Mouse (Mus musculus) CD4-positive helper T cell, adult 2 months (primary cell): ENCODE results near the gene Spata18.

Source experiments
- DNase-seq: peaks from one replicate; pipeline ENCODE4 v3.0.0-alpha.2; 2012; ENCODE audit warnings: low read depth, missing footprints, low spot score

The Spata18 gene

GRCm38 (mm10) chr5:73651061-73651854 lies at the start of gene Spata18:
Spata18 (plus strand) TSS chr5:73651379.
- DNase-seq: peak; percentile 25

GRCm38 (mm10) chr5:73602865-73603264 lies 48.3 kb upstream of the Spata18 start:
- DNase-seq: no peak

GRCm38 (mm10) chr5:73604542-73604941 lies 46.6 kb upstream of the Spata18 start:
- DNase-seq: no peak

- DNase-seq: no peak
Measured at GRCm38 (mm10) chr5:73604964-73605363, 46.2 kb upstream of the Spata18 start.

GRCm38 (mm10) chr5:73611071-73611470 lies 40.1 kb upstream of the Spata18 start:
- no peak for DNase-seq

- no peak for DNase-seq
Measured at GRCm38 (mm10) chr5:73613296-73613695, 37.9 kb upstream of the Spata18 start.

- DNase-seq: no peak
Measured at GRCm38 (mm10) chr5:73615211-73615610, 36.0 kb upstream of the Spata18 start.

- DNase-seq: no peak
Measured at GRCm38 (mm10) chr5:73618969-73619368, 32.2 kb upstream of the Spata18 start.

- no peak for DNase-seq
Measured at GRCm38 (mm10) chr5:73625505-73625904, 25.7 kb upstream of the Spata18 start.

GRCm38 (mm10) chr5:73626842-73627241 lies 24.3 kb upstream of the Spata18 start:
- no peak for DNase-seq

- DNase-seq: no peak
Measured at GRCm38 (mm10) chr5:73627559-73627958, 23.6 kb upstream of the Spata18 start.

- no peak for DNase-seq
Measured at GRCm38 (mm10) chr5:73627991-73628390, 23.2 kb upstream of the Spata18 start.

GRCm38 (mm10) chr5:73630141-73630540 lies 21.0 kb upstream of the Spata18 start:
- DNase-seq: no peak

- no peak for DNase-seq
Measured at GRCm38 (mm10) chr5:73631001-73631558, 20.1 kb upstream of the Spata18 start.

- no peak for DNase-seq
Measured at GRCm38 (mm10) chr5:73632291-73632690, 18.9 kb upstream of the Spata18 start, which contains the start of gene Lrrc66. Lrrc66 (minus strand) TSS chr5:73632526.

GRCm38 (mm10) chr5:73633141-73633540 lies 18.0 kb upstream of the Spata18 start:
- peak; percentile 59 for DNase-seq

GRCm38 (mm10) chr5:73637337-73638107 lies 13.7 kb upstream of the Spata18 start:
- peak; percentile 45 for DNase-seq

- DNase-seq: no peak
Measured at GRCm38 (mm10) chr5:73641058-73641457, 10.1 kb upstream of the Spata18 start.

- peak; percentile 46 for DNase-seq
Measured at GRCm38 (mm10) chr5:73642091-73642490, 9.1 kb upstream of the Spata18 start.

- DNase-seq: peak; percentile 82
Measured at GRCm38 (mm10) chr5:73647261-73647900, 3.8 kb upstream of the Spata18 start, which contains the start of gene Sgcb. Sgcb (minus strand) TSS chr5:73647790.

- peak; percentile 34 for DNase-seq
Measured at GRCm38 (mm10) chr5:73650365-73650964, 714 bp upstream of the Spata18 start.
